8 mouse cellular contexts compared by ENCODE assay signal in the genomic region with DNA sequence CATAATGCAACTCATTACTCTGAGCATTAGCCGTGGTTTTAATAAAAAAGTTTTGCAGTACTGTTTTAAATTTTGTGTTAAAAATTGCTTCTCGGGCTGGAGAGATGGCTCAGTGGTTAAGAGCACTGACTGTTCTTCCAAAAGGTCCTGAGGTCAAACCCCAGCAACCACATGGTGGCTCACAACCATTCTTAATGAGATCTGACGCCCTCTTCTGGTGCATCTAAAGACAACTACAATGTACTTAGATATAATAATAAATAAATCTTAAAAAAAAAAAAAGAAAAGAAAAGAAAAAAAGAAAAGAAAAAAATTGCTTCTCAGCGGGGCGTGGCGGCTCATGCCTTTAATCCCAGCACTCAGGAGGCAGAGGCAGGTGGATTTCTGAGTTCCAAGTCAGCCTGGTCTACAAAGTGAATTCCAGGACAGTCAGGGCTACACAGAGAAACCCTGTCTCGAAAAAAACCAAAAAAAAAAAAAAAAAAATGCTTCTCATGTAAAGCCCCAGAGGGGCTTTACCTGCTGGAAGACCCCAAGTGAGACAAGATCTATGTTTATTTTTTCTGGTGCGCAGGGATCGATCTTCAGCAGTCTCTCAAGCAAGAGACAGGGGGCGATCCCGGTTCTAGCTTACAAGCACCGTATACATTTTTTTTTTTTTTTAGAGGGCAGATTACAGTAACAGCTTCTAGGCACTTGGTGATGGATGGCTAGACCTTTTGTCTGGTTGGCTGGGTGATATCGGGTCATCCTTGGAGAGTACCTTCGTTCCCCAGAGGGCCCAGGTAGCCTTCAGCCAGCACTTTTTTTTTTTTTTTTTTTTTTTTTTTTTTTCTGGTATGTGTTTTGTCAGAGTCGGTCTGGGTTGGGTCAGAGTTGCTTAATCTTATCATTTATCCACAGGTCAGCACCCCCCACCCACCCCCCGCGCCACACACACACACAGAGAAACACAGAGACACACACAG. TPM values are rescaled to one million over a fixed set of nuclear protein-coding genes. Genes with fewer than 3 reads are reported as not detected.
A peak's percentile ranks its signal among the peaks of the same experiment; 100 is the strongest.
DNase-seq lines count a peak whose midpoint lies in the region; ATAC-seq lines count a peak whose summit lies in the region.

No protein-coding gene starts in this region.

- DNase-seq in layer of hippocampus, adult 9-11 months: peak; percentile 33
- DNase-seq in layer of hippocampus, adult 8-10 months (ENCODE audit: low spot score in 2 of 2): no peak
- peak; percentile 45 for DNase-seq in brain, embryonic 18.5 days (ENCODE audit: low read depth, low spot score)
- DNase-seq in hindlimb bud, embryonic 11.5 days (ENCODE audit: extremely low spot score, low read depth, low spot score): peak; percentile 24
- DNase-seq in natural killer cell, adult 2 months (ENCODE audit: low spot score in 2 of 2): peak; percentile 36 to 59
- DNase-seq in thymus, postnatal 4 days: peak; percentile 75

- 15% methylated on average over 17 of the region's 17 CpGs for WGBS in liver, embryonic 12.5 days (ENCODE audit: insufficient replicate concordance)

- H3K27me3 ChIP-seq in erythroblast, embryonic 14.5 days (ENCODE audit: control insufficient read depth): no peaks in the 10 kb centered on the region; the same call in 1 of the 2 replicates
- 0 out of 2 replicates have a peak, but pooled peaks cover 3% of the 10 kb centered on the region for H3K27me3 ChIP-seq in liver, embryonic 12.5 days (replicated peaks)

- ATAC-seq in liver, embryonic 12.5 days: peak; percentile 48

- H3K27ac ChIP-seq in liver, embryonic 12.5 days: peak overlapping the region; percentile 91

- H3K4me1 ChIP-seq in erythroblast, embryonic 14.5 days (ENCODE audit: control insufficient read depth): peaks cover 7% of the 10 kb centered on the region
- peaks cover 24% of the 10 kb centered on the region for H3K4me1 ChIP-seq in liver, embryonic 12.5 days

- H3K4me3 ChIP-seq in erythroblast, embryonic 14.5 days (replicated peaks): peak overlapping the region; percentile 87
- H3K4me3 ChIP-seq in liver, embryonic 12.5 days: peak overlapping the region; percentile 77

- peak overlapping the region; percentile 82 for H3K9ac ChIP-seq in liver, embryonic 12.5 days

- peak overlapping the region; percentile 78 for H3K4me2 ChIP-seq in liver, embryonic 12.5 days

- H3K36me3 ChIP-seq in erythroblast, embryonic 14.5 days (ENCODE audit: control insufficient read depth): no peaks in the 10 kb centered on the region
- peaks cover 11% of the 10 kb centered on the region for H3K36me3 ChIP-seq in liver, embryonic 12.5 days

- no peaks in the 10 kb centered on the region for H3K9me3 ChIP-seq in erythroblast, embryonic 14.5 days (ENCODE audit: control insufficient read depth, low read length)
- no peaks in the 10 kb centered on the region for H3K9me3 ChIP-seq in liver, embryonic 12.5 days (replicated peaks)

RNA-seq across cellular contexts. Expression of a gene that starts 0.7 kb away (rescaled TPM):
- total RNA-seq in layer of hippocampus, adult 8-10 months (2022): 10 to 100 TPM; 21.2 to 23.1 (median 22.5) TPM
- 0.06 TPM in 1 of 2 replicates, not detected in the other for polyA plus RNA-seq in erythroblast, embryonic 14.5 days (2012)
- 11.7 and 12.3 TPM in 2 replicates for polyA plus RNA-seq in liver, embryonic 12.5 days (2016; fragmentation: Nextera tagmentation; extraction: Ambion mirVana)

RNA-seq across cellular contexts. Expression of a gene that starts 34.9 kb away (rescaled TPM):
- 1 to 10 TPM; 5.1 to 6.3 (median 5.3) TPM for total RNA-seq in layer of hippocampus, adult 8-10 months (2022)
- polyA plus RNA-seq in erythroblast, embryonic 14.5 days (2012): not detected in 2 replicates
- polyA plus RNA-seq in liver, embryonic 12.5 days (2016; fragmentation: Nextera tagmentation; extraction: Ambion mirVana): 2.2 and 2.3 TPM in 2 replicates

RNA-seq across cellular contexts. Expression of a gene that starts 36.9 kb away (rescaled TPM):
- under 1 TPM in 3 of 4 experiments, not detected in 1; 0.11 to 0.31 (median 0.12) TPM for total RNA-seq in layer of hippocampus, adult 8-10 months (2022)
- not detected in 2 replicates for polyA plus RNA-seq in erythroblast, embryonic 14.5 days (2012)
- polyA plus RNA-seq in liver, embryonic 12.5 days (2016; fragmentation: Nextera tagmentation; extraction: Ambion mirVana): 0.07 and 0.14 TPM in 2 replicates

Comparison
In these comparisons a context has a peak if more than half of its experiments do, and no peak if none do; other contexts are left out.
1. DNase-seq: peak in layer of hippocampus, adult 9-11 months (single experiment), brain, embryonic 18.5 days (single experiment), hindlimb bud, embryonic 11.5 days (single experiment), natural killer cell, adult 2 months (2 of 2) and thymus, postnatal 4 days (single experiment); none in layer of hippocampus, adult 8-10 months (0 of 2).
2. RNA of a gene that starts 0.7 kb away (polyA plus RNA-seq): 11.7 to 12.3 TPM in liver, embryonic 12.5 days; 0.06 TPM in erythroblast, embryonic 14.5 days; every median in the first group is over 10 times any median in the second.